Mouse (Mus musculus) cerebellum, postnatal 4 days (tissue): Measurements from ENCODE around the gene Rps6kl1.
A peak's percentile ranks its signal among the peaks of the same experiment; 100 is the strongest.

Source experiments
- DNase-seq, 2 experiments: peaks; one replicate each; pipeline ENCODE4 v3.0.0; 2022; ENCODE audit warnings: low spot score in 2 of 2, mixed read lengths in 1 of 2

The Rps6kl1 gene

DNA sequence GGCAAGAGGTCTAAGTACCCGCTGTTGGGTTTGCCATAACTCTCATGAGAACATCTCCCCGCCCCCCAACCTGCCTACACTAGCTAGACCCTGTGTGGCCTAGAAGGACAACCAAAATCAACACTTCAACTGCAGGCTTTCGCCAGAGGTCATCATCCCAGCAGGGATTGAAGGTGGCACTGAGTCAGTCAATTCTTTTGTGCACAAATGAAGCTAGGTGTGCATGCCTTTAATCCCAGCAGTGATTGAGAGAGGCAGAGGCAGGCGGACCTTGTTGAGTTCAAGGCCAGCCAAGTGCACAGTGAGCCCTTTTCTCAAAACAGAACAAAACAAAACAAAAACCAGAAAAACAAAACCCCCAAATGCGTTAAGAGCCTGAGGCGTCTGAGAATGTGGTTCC is 10.0 kb downstream of the Rps6kl1 start:
- no peak for DNase-seq

DNA sequence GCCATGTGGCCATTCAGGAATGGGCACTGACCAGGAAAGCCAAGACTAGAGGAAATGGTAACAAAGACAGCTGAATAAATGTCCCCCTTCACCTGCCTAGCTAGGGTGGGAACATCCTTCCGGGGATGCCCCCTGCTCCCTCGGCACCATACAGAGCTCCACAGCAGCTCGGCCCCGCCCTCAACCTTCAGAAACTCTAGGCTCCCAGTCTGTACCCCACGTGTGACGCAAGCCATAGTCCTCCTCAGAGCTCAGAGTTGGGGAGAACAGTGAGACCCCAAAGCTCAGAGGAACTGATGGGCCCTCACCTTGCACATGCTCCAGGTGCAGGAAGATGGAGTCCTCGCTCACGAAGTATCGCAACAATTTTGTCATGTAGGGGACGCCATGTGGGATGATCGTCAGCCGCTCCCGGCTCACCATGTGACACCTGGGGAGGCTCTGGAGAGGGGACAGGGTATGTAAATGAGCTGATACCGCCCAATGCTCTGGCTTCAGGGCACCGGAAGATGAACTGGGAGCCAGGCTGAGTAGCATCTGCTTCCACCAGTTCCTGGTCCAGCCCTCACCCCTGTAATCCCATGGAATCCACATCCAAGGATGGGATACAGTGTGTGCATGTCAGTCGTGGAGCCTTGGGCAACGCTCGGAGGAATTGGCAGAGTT is 10.9 kb downstream of the Rps6kl1 start:
- DNase-seq: peak in 1 of 2 experiments; percentile 3

DNA sequence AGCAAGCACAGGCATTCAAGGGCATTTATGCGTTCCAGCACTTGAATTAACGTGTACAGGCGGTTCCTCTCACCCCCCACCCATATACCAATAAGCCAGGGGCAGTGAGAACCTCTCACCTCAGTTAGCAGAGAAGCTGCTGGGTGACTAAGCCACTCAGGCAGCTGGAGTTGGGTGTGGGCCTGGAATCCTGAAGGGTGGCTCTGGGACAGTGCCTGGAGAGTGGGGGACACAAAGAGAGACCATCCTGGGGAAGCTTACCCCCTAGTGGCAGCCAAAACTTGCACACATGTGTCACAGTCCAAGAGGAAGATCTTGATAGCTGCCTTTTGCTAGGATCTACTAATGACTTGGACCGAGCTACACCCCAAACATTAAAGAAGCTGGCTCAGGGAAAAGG is 14.4 kb downstream of the Rps6kl1 start:
- DNase-seq: no peak

DNA sequence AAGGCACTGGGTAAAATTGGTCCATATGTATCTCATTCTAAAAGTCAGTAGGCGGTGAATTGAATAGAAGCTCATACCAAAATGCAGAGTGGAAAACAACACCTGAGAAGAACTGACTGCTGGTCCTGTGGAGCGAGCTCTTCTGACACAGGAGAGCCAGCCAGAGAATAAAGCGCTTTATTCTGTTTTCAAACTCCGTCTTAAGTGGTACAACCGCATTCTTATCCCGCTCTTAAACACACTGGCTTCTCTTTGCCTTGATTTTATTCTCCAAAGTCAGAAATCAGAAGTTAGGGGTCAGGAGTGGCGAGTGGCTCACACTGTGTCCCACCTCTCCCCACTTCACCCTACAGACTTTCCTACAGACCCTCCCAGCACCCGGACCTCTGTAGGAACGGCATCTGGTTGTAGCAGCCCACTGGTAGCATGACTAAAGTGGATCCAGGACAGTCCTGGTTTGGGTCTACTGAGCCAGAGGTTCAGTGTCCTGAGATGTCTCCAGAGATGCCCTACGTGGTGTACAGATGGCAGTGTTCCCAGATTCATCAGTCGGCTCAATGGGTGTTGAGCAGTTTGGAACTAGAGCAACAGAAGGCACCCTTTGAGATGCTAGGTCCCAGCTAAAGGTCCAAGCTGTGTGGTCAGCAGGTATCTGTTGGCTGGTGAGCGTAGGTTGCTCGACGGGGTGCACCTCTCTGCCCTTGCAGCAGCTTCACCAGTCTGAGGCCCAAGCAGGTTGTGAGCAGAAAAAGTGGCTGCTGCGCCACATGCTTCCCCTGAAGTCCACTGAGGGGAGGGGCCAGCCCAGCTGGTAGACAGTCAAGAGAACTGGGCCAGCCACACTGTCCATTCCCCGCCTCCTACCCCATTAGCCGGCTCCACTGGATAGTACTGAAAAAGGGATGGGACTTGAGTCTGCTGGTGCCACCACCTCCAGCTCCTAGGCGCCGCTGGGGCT is 15.3 kb downstream of the Rps6kl1 start:
- DNase-seq: peak in 1 of 2 experiments; percentile 9

DNA sequence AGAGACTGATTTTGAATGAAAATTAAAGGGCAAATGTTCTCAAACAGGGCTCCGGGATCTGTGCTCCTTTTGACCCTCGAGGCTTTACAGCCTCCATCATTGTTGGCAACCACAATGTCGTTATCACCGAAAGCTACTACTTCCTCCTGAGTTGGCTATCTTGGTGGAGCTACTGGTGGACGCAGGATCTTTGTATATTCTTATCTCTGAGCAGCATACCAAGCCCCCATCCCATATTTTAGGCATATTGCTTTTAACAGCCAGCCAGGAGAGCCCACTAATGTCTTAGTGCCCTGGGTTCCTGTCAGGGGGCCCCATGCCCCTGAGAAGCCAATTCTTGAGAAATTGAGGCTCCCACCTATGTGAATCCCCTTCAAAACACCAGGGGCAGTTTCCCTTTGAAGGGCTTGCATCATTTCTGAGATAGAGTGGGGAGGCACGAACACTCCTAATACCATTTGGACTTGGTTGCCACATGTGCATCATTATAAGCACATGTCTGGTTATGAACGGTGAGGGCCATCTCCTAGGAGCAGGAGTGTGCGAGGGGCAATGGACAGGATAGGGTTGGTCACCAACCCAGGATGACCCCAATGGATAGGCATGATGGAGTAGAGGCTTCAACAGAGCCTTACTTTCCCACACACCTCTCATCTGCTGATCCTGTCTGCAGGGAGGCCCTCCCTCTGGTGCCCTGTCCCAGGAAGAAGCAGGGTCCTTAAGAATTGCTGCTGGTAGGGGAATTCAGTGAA is 16.8 kb downstream of the Rps6kl1 start:
- no peak for DNase-seq

DNA sequence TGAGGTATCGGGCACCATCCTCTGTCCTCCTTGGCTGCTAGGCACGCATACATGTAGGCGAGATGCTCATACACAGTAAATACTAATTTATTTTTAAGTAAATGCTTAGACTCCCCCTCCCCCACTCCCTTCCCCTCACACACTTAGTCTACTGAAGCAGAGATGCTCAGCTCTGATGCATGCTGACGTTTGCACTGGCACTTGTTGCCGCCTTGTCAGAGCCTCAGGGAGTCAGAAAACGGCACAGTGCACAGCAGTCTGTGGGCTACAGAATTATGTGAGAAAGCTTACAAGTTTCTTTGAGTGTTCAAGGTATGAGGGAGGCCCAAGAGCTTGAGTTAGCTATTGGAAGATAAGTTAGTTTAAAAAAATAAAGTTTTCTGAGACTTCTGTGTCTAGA is 19.7 kb downstream of the Rps6kl1 start:
- no peak for DNase-seq

DNA sequence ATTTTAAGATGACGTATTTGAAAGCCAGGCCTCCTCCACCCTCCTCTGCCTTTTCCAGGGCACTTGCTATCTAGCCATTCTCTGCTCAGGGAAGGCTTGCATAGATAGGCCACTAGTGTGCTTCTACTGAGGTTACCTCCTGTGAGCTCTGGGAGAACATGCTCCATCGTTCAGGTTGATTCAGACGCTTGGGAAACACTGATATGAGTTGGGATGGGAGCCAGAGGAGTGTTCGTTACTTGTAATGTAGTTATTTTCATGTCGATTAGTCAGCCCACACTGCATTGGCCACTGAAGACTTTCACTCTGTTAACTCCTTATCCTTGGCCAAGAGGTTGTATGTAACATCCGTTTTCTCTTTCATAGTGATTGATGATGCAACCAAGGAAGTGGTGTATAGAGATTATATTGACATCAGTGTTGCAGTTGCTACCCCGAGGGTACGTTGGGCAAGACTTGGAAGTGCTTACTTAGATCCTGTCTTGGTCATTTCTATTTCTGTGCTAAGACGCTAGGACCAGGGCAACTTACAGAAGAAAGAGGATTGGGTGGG is 21.6 kb downstream of the Rps6kl1 start:
- no peak for DNase-seq

DNA sequence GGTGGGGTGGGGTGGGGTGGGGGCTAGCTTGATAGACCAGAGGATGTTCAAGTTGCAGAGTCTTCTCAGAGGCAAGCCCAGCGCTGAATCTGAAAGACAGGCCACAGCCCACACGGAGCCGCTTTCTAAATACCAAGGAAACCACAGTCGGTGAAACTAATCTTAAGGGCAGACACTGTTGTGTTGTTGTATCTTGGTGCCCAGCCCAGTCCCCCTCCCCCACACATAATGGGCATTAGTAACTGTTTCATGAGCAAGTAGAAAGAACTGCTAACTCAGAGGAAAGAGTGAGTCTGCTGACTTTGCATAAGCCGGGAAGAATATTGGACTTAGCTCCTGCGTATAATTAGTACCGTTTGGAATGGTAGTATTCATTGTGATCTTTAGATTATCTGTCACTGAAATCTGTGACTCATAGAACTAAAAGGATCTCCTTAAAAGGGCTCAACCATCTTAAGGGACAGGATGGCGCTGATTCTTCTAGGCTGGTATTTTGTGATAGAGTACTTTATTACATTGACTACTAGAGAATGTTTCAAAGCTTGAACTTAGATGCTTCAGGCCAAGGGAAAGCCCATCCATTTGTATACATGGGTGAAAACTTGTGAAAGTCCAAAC is 24.0 kb downstream of the Rps6kl1 start:
- DNase-seq: peak in 1 of 2 experiments; percentile 4

DNA sequence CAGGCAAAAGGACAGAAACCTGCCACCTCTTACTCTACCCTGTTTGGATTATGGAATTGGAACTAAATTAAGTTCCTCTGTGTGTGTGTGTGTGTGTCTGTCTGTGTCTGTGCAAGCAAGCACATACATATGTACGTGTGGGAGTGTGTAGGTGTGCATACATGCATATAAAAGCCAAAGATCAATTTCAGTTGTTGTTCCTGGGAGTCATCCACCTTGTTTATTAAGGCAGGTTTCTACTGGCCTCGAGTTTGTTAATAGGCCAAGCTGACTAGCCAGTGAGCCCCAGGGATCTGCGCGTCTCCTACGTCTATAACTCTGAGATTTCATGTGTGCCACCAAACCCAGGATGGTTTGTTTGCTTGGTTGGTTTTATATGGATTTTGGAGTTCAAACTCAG is 26.3 kb downstream of the Rps6kl1 start:
- no peak for DNase-seq

DNA sequence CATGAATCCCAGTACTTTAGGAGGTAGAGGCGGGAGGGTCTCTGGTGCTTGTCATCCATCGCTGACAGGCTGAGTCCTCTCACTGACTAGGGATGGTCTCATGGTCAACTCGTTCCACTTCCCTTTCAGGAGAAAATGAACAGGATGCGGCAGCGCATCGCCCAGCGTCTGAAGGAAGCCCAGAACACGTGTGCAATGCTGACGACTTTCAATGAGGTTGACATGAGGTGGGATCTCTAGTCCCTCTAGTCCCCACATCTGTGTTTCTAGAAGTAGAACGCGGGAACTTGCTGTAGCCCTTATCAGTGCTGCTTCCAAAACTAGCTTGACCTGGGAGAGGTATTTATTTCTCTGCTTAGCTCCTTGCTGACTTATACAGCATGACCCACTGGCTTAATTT is 27.4 kb downstream of the Rps6kl1 start:
- no peak for DNase-seq

DNA sequence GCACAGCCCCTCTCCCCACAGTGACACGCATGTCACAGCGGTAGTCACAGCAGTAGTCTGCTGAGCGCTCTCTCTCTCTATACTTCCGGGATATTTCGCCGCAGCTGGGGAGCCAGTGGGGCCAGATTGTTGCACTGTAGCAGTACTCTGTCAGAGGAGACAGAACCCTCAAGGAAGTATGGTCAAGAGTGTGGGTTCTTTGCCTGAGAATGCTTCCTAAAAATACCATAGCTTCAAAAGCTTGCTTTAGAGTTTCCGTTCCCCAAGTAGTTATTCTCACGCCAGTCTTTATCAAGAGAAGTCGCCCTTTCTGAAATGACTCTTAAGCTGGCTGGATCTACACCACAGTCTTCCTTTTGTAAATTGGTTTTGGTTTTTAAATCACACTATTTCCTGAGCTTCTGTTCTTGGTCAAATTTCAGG is 27.9 kb downstream of the Rps6kl1 start:
- no peak for DNase-seq

DNA sequence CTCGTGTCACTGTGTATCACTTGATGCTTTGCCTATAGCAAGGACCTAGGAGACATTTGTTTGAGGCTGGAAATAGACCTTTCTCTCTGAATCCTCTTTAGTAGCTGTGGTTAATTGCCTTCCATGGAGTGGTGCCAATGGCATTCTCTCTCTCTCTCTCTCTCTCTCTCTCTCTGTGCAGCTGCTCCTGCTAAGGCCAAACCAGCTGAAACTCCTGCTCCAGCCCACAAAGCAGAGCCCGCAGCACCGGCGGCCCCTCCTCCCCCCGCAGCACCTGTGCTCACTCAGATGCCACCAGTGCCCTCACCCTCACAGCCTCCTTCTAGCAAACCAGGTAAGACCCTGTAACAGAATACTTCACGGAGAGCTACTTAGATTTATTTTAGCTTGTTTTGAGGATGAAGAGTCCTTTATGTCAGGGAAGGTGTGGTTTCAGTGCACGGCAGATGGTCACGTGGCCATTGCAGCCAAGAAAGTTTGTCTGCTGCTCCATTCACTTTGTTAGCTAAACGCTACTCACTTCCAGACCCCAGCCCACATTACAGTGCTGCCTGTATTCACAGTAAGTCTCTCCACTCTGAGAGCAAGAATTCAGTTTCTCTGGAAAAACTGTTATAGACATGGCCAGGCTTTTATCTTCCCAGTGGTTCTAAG is 29.1 kb downstream of the Rps6kl1 start:
- DNase-seq: no peak

DNA sequence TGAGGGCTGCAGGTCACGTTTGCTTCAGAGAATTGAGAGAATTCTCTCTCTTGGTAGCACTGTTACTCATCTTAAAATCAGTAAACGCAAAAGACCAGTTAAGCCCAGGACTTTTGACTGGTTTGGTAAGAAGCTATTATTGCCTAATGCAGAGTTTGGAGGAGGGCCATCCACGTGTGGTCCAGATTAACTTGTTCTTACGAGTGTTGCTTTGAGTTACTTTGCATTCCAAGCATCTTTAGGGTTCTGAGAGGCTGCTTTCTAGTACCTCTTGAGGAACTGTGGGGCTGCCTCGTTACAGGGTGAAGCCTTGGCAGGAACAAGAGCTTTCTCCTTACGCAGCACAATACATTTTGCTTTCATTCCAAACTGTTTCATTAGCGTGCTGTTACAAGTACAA is 35.4 kb downstream of the Rps6kl1 start:
- no peak for DNase-seq

DNA sequence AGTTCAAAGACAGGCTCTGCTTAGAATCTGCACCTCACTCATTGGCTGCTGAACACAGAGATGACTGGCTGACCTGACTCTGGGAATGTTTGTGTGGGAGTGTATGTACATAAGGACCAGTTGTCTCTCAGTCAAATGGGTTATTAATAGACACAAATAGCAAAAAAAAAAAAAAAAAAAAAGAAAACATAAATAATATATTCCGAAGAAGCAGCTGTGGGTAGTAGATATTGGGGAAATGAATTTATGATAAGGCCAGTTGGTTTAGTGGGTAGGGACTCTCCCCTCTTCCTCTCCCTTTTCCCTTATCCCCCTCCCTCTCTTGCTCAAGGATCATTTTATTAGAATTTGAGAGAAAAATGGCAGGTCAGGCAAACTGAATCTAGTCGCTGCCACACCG is 37.1 kb downstream of the Rps6kl1 start:
- no peak for DNase-seq

DNA sequence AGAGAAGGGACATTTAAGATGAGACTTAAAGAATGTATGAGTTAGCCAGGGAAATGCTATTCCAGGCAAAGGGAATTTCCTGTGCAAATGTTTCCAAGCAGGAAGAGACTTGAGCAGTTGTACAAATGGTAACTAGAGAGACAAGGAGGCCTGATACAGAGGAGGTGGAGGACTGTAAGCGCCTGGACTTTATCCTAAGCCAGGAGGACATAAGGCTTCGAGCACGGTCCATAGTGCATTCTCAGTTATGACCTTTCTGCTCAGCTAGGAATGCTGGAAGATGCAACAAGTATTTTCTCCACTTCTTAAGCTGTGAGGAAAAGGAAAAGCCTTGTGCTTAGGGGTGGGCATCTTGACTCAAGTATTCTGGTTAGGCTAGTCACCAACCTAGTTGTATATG is 37.7 kb downstream of the Rps6kl1 start:
- no peak for DNase-seq

DNA sequence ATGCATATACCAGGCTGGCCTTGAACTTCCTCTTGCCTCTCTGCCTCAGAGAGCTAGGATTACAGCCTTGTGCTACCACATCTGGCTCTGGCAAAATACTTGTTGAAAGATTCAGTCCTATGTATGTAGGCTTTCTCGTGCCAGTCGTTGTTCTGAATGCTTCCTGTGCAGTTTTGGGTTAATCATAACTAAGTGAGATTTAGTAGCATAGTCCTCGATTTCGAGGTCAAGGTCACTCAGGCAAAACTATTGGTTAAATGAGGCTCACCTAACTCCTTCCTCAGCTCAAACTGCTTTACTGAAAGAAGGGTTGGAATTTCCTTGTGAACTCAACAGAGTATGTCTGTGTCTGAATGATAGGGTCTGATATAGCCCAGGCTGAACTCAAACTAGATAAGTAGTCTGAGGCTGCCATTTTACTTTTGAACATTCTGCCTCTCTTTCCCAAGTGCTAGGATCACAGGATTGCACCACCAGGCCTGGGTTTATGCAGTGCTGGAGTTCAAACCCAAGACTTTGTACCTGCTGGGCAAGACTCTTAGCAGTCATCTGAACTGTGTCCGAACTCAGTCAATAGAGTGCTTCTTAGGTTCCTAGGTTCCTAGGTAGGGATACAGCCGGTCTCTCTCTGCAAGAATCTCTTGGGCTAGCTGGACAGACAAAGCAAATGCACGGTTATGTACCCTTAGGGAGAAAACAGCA is 38.4 kb downstream of the Rps6kl1 start:
- no peak for DNase-seq

DNA sequence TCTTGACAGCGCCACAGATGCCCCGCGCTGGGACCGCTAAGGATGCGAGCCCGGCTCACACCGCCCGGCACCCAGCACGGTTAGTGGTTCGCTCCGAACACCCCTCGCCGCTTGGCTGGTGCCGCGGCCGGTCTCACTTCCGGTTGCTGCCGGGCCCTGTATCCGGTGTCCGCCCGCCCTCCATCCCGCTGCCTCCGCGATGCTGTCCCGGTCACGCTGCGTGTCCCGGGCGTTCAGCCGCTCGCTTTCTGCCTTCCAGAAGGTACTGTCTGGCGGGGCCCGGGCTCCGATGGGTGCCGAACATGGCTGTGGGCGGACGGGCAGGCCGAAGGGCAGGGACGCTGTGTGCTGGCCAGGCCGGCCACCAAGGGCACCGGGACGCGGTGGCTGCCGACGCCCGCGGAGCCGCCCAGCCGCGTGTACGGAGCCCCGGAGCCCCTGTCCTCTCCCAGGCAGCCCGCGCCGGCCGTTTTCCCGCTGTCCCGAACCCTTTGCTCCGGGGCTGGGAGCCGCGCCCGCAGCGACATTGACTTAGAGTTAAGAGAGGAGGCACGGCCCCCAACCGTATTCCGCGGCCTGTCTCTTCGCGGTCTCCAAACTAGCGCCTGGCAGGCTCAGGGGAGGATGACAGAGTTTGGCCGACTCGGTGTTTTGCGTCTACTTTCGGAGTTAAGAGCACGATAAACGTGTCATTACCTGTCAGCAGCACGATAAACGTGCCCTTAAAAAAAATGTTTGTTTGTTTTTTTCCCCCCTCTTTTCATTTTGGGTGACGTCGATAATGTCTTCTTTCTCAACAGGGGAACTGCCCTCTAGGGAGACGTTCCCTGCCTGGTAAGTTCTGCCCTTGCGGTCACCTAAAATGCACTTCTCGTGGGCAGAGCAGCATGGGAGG is 40.1 kb downstream of the Rps6kl1 start, which contains the start of the genes Prox2 and Dlst:
Gene Prox2, minus strand, starts transcription at position 62 of the 895 bp plus-strand sequence.
Gene Dlst, plus strand, starts transcription at position 136 of the 895 bp plus-strand sequence.
- peak; percentile 77 to 88 for DNase-seq

DNA sequence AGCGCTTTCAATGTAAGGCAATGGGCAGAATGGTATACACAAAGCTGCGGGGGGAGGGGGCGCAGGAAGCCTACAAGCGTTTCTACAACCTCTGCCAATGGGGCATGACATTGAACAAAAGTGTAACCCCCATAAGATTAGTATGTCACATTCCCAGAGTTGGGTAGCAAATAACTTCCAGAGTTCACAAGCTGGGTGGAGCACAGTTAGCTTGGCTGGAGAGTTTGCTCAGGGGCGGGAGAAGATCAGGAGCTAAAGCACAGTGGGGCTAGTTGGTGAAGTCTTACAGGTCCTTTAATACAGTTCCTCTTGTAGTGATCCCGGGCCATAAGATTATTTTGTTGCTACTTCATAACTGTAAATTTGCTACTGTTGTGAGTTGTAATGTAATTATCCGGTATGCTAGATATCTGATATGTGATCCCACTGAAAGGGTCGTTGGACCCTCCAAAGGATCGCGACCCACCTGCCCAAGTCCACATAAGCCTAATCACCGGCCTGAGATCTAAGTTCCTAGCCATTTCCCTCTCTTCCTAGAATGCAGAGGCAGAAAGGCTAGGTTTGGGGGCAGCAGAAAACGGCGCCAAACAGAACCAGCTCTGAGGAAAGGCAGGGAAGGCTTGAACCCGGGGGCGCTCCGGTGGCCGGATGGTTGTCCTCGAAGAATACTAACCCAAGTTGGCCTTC is 40.9 kb downstream of the Rps6kl1 start:
- DNase-seq: no peak

DNA sequence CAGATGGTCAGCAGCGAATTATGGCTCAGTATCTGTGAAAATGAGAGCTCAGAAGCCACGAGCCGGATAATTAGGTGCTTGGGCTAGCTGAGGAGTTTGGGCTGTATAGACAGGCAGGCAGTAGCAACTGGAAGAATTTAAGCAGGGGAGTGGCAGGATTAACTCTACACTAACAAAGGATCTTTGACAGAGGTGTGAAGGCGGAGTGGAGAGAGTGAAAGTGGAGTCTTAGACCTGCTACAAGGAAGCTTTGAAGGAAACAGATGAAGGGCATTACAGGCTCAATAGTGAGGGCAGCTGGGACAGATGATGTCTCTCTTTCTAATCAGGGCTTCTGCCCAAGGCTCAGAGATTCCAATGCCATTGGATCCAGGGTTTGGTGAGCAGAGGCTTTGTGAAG is 41.6 kb downstream of the Rps6kl1 start:
- no peak for DNase-seq
